Mouse (Mus musculus) cerebellum, adult 11 months (tissue): ENCODE data around the gene Tnni3.
A peak's percentile ranks its signal among the peaks of the same experiment; 100 is the strongest.

Source experiments
- DNase-seq: peaks from one replicate; pipeline ENCODE4 v3.0.0; 2022

Gene Tnni3

DNA sequence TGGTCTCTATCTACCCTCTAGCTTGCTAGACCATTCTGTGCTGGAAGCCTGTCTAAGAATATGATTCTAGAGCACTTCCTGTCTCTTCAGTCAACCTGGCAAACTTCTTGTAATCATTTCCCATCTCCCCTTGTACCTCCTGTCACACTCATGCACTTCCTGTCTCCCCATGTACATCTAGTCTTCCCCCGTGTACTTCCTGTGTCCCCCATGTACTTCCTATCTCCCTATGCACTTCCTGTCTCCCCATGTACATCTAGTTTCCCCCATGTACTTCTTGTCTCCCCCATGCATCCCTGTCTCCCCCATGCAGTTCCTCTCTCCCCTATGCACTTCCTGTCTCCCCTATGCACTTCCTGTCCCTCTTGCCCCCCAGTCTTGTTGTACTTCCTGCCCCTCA lies 5.5 kb downstream of the Tnni3 start:
- no peak for DNase-seq

DNA sequence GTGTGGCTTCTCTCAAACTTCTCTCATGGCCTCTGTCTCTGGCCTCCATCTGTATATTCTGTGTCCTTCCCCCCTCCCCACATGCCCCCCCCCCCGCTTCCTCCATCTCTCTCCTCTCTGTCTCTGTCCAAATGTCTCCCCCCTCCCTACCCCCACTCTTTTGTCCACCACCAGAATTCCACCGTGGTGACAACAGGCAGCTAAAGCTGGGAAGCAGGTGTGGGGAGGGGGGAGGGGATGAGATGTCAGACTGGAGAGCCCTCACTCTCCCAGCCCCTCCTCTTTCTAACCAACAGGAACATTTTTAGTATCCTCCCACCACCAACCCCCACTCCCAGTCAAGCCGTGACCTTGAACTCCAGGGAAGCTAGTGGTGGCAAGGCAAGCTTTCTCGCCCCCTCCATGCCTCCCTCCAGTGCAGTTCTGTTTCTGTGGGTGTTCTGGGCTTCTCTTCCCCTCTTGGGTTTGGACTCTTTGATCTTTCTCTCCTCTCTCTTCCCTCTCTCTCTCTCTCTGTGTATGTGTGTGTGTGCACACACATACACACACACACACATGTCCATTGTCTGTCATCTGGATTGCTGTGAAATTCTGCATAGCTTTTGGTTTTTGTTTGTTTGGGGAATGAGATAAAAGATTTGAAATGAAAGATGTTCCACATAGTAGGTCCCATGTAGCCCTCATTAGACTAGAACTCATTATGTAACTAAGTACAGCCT lies 7.5 kb downstream of the Tnni3 start, which contains the start of gene Tnnt1:
Gene Tnnt1, minus strand, starts transcription at position 51 of the 719 bp plus-strand sequence.
- no peak for DNase-seq

DNA sequence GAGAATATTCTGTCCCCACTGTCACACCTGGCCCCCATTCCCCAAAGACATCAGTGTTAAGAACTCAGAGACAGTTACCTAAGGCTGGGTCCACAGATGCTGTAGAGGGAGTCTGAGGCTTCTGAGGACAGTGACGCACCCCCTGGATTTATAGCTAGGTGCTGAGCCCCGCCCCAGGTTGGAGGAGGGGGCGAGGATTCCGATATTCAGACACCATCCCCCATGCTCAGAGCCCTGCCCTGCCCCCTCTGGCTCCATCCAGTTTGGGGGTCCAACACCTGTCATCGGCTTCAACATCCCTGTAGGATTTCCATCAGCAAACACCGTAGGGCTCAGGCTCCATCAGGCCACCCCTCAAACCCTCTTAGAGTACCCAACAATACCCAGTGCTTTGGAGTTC lies 8.2 kb downstream of the Tnni3 start:
- DNase-seq = no peak

DNA sequence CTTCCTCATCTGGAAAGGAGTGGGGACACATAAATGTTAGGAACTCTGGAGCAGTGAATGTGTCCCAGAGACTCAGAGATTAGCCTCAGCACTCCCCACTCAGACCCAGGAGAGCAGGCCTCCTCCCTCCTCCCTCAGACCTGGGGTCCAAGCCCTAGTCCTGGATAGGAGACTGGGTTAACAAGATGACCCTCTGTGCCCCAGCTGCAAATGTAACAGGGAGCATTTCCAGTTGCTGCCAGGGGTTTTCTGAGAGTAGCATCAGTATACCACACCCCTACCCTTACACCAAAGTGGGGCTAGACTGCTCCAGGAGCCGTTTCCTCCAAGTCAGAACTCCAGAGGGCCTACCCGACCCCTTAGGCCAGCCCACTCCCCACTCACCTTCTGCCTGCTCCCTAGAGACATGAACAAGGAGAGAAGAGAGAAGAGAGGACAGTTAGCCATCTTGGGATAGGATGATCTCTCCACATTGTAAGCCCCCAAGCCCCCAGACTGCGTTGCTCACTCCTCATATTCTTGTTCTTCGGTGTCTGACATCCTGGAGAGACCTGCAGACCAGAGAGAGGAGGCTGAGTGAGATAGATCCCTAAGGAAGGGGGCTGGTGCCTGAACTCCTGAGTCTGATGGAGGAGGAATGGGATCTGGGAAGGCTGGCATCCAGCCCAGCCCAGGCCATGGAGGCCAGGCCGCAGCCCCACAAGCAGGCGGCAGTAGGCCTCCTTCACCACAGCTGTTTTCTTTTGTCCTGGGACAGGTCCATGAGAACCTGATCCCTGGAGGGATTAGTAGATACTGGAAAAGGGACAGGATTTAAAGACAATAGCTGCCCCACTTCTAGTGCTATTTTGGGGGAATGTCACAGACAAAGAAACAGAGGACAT lies 10.0 kb downstream of the Tnni3 start:
- DNase-seq = no peak

DNA sequence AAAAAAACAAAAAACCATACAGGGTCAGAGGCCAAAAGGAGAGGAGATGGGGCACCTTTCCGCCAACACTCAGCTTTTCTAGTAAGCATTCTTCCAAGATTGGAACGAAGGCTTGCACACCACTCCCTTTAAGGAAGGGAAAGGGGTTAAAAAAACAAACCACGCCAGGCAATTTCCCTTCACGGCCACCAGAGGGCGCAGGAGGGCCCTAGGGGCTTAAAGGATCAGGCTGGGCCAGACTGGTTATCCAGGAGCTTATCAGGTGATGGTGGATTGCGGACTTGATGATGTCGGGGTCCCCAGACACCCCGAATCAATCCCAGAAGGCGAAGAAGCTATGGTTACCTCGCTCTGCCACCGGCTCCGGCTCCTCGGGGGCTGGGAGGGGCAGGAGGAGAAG lies 10.8 kb downstream of the Tnni3 start:
- DNase-seq = no peak

DNA sequence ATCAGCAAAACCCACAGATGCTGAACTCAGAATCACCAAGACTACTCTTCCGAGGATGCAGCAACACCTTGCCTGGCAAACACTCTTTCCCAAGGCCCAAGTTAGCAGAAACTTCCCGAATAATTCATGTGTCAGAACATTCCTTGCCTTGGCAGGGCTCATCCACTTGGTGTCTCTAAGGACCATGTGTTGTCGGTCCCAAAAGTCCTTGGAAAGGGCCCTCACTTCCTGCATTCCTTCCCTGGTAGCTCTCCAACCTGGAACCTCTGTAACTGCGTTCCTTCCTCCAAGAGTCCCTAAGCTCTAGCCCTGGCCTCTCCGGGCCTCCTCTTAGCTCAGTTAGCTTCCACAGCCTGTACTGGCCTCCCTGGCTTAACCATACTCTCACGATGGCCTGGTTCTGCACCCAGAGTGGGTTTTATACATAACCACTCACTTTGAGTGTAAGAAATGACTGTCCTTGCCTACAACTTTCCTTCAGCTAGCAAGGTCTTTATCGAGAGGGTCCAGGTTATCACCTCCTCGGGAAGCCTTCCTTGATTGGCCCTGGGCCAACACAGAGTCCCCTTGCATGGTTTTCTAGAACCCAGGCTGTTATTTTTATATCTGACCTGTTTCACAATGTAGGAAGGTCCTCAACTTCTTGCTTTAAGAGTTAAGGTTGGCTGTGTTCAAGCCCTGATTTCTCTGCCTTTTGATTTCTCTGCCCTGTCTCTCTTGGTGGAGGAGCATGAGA lies 12.4 kb downstream of the Tnni3 start:
- DNase-seq = no peak

DNA sequence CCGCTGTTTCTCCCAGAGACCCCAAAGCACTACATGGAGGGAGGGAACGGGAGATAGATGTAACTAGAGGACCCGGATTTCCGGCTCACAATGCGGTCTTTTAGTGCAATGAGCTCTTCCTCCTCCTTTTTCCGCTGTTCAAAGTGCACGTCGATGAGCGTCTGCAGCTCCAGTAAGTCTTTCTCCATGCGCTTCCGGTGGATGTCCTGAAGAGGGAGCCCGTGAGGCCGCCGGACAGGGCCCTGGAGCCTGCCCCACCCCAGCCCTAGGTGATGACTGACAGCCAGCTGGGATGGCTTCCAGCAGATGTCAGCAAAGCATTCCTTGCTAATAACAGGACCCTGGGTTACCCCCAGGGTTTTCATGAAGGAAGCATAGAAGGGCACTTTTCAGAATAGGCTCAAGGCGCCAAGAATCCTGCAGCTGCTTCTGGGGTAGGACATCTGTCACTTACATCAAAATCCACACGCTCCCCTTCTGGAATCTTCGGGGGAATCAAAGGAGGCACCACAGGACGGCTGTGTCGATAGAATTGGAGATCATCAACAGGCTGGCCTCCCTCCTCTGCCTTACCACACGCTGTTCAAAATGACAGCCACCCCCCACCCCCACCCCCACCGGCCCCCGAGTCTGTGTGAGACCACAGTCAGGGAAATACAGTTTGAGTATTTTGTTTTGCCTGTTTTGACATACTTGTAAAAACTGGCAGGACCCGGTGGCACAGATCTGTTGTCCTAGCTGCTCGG lies 14.0 kb downstream of the Tnni3 start:
- no peak for DNase-seq

DNA sequence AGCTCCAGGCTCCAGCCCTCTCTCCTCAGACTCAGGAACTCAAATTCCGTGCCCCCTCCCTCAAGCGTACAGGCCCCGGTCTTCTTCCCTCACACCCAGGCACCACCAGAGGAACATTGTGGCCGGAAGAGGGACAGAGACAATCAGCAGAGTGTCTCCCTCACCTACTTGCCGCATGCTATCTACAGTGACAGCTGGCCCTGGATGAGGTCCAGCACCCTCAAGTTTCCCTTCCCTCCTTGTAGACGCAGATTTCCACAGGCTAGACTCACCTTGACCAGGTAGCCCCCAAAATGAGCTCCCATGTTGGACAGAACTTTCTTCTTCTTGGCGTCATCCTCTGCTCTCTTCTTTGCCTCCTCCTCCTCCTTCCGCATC lies 15.3 kb downstream of the Tnni3 start:
- DNase-seq = no peak

DNA sequence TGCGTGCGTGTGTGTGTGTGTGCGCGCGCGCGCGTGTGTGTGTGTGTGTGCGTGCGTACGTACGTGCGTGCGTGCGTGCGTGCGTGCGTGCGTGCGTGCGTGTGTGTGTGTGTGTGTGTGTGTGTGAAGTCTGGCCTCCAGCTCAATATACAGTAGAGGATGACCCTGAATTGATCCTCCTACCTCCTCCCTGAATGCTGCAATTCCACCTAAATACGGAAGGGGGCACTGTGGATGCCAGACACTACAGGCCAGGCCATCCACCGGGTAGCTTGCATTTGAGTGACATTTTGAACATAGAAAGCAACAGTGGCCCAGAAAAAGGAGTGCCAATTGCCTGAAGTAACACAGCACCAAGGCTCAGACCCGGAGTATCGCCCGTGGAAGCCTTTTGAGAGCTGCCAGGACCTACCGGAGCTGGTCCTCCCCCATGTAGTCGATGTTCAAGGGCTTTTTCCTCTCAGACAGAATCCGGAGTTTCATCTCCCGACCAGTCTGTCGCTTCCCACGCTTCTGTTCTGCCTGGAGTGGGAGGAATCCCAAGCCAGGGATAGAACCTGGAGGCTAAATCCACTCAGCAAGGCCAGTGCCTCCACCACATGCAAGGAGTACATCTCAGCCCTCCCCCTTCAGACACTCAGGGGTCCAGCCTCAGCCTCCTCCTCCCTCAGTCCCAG lies 15.8 kb downstream of the Tnni3 start:
- DNase-seq = no peak

DNA sequence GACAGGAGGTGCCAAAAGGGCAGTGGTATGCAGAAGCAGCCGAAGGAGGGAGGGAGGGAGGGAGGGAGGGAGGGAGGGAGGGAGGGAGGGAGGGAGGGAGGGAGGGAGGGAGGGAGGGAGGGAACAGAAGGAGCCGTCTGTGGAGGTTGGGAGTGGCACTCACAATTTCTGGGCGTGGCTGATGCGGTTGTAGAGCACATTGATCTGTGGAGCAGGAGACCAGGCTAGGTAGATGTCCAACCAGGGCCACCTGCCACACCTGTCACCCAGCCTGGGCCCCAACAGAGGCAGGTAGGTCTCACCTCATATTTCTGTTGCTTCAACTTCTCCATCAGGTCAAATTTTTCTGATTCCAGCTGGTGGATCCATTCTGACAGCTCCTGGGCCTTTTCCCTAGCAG lies 16.8 kb downstream of the Tnni3 start:
- no peak for DNase-seq

DNA sequence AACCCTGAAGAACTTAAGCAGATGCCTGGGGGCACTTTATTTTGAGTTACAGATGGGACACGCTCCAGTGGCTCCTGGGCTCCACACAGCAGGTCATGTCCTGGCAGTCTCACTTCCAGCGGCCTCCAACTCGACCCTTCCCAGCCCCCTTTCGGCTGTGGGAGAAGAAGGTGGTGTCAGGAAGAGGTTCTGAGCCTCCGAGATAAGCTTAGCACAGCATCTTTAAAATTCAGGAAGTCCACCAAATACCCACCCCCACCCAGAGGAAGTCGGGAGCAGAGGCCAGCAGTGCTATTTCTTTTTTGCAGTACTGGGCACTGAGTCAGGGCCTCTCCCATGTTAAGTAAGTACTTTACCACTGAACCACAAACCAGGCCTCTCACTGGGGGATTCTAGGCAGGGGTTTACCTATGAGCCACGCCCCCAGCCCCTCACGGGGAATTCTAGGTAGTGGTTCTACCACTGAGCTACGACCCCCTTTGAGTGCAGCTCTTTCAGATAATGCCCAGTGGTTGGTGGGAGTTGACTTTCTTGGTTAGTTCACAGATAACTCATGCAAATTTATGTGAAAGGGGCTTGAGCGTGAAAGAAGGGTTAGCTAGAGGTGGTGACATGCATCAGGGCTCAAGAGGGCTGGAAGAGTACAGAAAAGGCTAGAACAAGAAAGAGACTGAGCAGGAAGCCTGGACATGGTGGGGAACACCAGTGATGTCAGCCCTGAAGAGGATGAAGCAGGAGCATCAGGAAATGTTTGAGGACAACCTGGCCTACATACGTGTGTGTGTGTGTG lies 19.2 kb downstream of the Tnni3 start:
- no peak for DNase-seq

DNA sequence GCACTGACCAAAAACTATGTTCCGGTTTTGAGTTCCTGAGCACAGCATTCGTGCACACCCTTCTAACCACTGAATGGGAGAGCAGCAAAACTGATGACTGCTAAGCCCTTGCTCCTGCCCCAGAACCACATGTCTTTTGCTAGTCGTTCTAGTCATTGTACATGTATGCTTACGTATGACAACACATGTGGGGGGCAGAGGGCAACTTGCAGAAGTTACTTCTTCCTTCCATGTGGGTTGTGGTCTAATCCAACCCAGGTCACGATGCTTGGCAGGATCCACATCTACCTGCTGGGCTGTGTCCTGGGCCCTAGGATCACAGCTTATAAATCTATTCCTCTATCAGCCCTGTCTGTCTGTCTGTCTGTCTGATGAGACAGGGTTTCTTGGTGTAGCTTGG lies 20.2 kb downstream of the Tnni3 start:
- no peak for DNase-seq

DNA sequence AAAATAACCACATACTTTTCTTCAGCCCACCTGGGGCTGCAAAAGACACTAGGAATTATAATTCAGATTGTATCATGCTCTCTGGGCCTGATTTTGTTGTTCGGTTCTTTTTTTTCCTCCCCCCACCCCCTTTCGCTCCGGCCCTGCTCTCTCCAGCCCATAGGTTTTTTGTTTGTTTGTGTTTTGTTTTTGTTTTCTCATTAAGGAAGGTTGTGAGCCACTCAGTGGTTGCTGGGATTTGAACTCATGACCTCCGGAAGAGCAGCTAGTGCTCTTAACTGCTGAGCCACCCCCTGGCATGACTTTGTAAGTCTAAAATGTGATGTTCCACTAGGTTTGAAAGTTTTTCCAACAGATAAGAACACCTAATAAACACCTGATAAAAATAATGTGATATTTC lies 20.9 kb downstream of the Tnni3 start:
- DNase-seq = no peak

DNA sequence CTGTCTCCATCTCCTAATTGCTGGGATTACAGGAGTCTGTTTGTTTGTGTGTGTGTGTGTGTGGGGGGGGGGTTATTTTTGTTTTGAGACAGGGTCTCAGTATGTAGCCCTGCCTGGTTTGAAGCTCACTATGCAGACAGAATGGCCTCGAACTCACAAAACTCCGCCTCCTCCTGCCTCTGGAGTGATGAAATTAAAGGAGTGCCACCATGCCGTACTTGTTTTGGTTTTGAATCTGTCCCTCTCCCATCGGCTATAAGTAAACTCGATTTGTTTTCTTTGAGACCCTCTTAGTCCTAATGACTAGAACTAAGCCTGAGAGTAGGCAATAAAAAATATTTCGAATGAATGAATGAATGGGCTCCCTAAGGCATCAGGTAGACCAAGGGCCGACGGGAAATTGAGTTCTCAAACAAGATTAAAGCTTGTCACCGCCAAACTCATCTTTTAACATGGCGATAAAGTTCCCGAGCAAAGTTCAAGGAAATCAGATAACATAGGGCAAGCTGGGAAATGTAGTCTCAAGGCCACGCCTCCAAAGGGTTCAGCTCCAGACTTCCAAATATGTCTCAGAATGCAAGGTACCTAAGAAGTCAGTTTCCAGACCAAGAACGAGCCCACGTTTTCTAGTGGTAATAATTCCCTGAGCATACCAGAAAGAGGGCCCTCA lies 21.5 kb downstream of the Tnni3 start:
- DNase-seq = peak; percentile 52

DNA sequence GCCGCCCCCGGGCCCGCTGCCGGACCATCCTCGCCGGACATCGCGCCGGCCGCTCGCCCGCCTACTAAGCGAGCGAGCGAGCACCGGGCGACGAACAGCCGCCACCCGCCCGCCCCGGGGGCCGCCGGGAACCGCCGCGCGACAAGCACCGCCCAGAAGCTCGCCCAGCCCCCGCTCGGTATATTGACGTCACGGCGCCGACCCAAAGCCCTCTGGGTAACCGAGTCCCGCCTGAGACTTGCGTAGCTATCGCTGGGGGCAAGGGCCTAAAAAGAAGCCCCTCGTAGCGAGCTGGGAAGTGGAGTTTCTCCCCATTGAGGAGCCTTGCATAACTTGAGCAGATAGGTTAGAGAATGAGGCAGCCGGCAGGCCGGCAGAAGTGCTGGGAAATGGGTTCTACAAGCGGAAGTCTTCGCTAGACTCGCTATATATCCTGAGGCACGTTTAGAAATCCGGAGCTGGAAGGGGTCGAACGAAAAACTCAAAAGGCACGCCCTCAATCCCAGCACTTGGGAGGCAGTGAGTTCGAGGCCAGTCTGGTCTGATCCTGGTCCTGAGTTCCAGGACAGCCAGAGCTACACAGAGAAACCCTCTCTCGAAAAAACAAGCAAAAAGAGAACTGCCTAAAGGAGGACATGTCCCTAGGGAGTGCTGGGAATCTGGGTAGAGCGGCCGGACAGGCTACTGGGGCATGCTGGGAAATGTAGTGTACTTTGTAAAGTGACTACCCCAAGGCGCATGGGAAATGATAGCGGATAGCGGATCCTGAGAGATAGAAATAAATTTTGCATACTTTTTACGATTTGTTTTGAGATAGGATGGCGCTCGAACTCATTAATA lies 22.3 kb downstream of the Tnni3 start, which contains the start of gene Ppp1r12c:
Gene Ppp1r12c, minus strand, starts transcription at position 123 of the 840 bp plus-strand sequence.
- DNase-seq = peak; percentile 94

DNA sequence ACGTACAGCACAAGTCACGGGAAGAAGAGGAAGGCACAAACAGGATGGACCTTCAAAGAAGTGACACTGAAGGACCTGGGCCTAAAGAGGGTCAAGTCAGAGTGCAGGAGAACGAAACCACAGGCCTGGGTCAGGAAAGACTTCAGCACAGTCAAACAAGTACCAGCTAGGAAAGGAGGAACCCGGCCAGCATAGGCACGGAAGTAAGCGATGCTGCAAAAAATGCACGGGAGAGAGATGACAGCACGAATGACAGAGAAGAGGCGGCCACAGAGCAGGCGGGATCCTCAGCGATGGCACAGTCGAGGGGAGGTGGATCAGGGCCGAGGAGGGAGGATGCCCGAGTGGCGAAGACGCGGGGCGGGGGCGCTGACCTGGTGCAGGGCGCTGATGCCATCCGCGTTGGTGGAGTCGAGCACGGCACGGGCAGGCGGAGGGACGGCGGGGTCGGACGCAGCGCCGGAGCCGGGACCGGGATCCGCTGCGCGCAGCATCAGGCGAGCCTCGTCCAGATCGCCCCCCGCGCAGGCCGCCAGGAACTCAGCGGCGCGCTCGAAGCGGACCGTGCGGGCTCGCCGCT lies 23.0 kb downstream of the Tnni3 start:
- DNase-seq = peak; percentile 70

DNA sequence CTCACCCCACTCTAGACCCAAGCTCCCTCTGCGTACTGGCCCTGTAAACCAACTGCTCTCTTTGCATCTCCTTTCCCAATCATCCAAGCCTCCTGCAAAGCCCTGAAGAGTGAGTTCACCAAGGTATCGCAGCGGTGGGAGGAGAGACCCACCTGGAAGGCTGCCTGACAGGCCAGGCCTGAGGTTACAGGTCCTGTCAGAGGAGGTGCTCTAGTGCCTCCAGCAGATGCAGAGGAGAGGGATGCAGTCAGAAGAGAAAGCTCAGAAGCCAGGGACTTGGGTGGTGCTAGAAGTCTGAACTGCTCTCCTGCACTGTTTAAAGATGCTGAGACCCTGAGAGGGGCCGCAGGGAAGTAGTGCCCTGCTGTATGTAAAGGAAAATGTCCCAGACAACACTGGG lies 25.0 kb downstream of the Tnni3 start:
- DNase-seq = no peak

DNA sequence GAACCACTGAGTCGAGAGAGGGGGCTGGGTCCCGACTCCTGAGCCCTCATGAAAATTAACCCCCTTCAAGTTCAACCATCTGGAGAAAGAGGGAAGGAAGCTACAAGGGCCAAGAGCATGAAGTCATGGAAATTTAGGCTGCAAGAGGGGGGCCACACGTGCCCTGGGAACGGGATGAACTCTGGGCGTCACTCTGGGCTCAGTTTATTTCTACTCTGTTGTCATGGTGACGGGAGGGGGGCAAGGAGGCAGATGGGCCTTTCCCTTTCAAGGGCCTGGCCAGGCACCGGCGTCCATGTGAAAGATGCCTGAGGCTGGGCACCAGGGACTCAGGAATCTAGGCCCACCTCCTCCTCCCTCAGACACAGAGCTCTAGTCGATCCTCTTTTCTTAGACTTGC lies 25.8 kb downstream of the Tnni3 start:
- no peak for DNase-seq

DNA sequence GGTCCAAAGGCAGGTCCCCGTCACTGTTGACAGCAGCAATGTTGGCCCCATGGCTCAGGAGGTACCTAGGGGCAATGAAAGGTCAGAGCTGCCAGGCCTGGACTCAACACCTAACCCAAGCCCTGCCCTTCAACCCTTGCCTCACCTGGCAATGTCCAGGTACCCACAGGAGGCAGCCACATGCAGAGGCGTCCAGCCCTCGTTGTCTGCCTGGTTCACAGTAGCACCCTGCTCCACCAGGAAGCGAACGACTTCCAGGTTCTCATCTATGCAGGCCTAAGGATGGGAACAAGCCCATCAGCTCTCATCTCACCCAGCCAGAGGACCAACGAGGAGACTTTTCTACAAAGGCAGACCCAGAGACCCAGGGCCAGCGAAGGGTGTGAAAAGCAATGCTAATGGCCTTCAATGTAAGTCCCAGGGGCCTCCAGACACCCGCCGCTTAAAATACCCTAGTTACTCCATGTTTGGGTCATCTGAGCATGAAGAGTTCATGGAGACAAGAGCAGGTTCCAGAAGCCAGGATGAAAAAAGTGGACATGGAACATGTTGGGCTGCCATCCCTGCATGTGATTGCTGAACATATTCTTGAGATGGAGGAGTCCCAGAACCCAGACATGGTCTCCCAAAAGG lies 26.6 kb downstream of the Tnni3 start:
- no peak for DNase-seq
